Mouse (Mus musculus) layer of hippocampus, adult 18-20 months (tissue): ENCODE results near the gene Gab1. TPM values are rescaled to one million over a fixed set of nuclear protein-coding genes. Genes with fewer than 3 reads are reported as not detected.
A peak's percentile ranks its signal among the peaks of the same experiment; 100 is the strongest.

Experiments used
- DNase-seq, 2 experiments: peaks; one replicate each; pipeline ENCODE4 v3.0.0; 2022; ENCODE audit warnings: low spot score in 2 of 2
- total RNA-seq, 2 experiments: library from RNA; stranded (reverse); gene quantifications; 2 replicates each; pipeline ENCODE4 v1.2.3; 2021

Gab1 gene
- total RNA-seq, 2 experiments from 2014 or later = 17.2 to 21.1 TPM

DNA sequence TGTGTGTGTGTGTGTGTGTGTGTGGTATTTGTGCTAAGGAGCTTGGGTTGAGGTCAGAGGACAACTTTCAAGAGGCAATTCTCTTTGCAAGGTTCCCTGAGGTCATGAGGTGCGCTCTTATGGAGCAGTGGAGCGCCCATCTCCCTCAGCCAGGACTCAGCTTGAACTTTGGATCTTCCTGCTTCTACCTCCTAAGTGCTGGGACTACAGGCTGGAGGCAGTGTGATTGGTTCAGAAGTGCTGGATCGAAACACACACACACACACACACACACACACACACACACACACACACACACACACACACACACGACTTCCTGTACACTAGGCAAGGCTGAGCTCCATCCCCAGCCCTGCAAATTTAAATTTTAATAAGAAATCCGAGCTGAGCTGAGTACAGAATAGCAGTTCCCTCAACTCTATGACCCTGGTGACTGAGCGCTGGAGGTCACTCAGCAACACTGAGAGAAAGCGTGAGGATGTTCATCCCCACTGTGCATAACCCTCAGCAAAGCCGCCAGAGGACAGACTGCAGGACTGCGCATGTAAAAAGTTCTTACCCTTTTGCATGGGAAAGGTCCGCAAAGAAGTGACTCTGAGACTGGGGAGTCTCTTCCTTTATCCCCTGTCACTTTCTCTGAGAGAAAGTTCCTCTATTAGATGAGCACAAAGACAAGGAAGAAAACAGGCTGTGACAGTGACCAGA lies 6.4 kb downstream of the Gab1 start:
- no peak for DNase-seq

- no peak for DNase-seq
These were observed 7.6 kb downstream of the Gab1 start for GRCm38 (mm10) chr8:80872688-80873087.

GRCm38 (mm10) chr8:80871400-80871799 lies 8.9 kb downstream of the Gab1 start:
- DNase-seq = no peak

GRCm38 (mm10) chr8:80870535-80871204 lies 9.6 kb downstream of the Gab1 start:
- no peak for DNase-seq

DNA sequence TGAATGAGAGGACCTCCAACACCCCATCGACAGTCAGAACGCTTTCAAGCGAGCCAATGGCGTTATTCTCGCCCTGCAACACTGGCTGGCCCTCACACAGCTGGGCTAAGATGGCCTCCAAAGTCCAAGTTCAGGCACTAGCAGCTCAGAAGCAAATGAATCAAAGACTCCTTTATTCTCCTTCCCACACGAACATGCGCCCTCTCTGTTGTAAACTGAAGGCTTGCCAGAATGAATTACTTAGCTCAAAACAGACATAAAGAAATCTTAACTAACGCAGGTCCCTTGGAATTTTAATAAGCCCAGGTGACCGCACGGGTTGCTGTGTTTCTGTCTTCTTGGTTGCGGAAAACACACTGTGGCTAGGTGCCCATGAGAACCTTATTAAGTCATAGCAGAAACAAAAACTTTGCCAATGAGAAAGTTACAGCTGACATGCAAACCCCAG lies 10.4 kb downstream of the Gab1 start:
- DNase-seq = peak in 1 of 2 experiments; percentile 45

GRCm38 (mm10) chr8:80868801-80869323 lies 11.5 kb downstream of the Gab1 start:
- no peak for DNase-seq

GRCm38 (mm10) chr8:80868006-80868702 lies 12.2 kb downstream of the Gab1 start:
- no peak for DNase-seq

DNA sequence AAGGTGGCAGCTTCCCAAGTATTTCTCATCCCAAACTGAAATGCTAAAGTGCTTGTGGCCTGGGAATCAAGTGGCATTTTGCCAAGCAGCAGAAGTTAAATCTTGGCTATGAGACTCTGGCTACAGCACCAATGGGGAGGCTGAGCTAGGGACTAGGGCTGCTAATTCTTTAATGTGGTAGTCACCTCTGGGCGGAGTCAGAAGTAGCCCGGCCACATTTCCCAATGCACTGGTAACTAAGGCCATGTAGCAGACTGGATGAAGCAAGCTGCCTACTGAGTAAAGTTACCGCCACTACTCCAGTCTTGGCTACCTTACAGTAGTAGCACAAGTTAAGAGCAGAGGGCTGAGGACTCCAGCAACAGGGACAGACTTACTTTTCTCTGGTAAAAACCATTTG lies 12.7 kb downstream of the Gab1 start:
- DNase-seq = no peak

DNA sequence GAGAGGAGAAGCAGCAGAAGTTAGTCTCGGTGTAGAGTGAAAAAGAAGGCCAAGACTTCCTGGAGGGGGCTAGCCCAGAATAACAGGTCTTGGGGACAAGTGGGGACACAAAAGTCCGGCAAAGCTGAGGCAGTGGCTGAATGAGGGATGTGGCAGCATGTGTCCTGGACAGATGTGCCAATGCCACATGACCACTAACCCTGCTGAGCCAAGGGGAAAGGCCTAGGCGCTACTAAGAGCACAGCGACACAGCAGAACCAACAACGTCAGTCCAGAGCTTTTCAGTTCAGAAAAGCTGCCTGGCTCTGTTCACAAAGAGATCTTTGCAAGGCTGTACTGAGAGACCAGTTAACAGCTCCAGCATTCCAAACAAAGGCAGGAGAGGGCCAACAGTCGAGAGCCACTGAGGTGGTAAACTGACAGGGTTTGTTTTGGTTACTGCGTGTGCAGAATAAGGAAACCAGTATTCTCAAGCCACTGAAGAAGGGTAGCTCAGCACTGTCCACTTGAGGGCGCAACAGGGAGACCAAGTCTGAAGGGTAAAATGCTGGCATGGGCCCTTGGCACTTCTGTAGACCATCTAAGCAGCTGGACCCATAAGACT lies 15.0 kb downstream of the Gab1 start:
- DNase-seq = peak; percentile 25 to 67

DNA sequence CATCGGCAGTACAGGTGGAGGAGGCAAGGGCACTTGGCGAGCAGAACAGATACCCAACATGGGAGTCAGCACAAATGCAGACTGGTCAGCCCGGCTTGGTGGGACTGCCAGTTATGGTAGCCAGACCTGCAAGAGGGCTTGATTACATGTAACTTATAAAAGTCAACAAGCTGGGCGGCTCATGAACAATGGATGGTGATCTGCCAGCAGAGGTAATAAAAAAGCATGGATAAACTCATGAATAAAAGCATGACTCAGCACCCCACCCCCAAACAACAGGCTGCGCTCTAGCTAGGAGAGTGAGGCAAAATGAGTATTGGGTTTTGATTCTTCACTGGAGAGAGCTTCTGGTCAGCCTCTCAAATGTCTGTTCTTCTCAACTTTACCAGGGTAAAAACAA lies 16.9 kb downstream of the Gab1 start:
- DNase-seq = no peak

DNA sequence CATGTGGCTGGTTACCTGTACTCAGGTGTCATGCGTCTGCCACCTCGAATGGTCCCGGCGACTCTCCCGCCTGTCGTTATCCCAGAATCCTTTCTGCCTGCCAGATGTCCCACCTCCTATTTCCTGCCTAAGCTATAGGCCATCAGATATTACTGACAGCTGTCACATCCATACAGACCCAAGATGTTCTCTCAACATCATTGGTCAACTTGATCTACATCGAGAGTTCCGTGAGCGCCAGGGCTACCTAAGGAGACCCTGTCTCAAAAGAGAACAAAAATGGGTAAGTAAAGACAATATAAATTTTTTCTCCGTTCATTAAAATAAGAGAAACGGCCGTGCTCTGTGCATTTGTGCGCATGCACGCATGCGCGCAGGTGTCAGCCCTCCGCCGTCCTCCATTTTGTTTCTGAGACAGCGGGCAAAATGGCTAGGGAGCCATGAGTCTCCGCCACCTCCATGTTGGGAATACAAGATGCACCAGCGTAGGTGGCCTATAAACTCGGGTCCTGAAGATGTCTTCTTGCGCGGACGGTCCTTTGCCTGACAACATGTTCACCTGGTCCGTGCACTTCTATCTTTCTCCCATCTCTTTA lies 21.0 kb downstream of the Gab1 start:
- no peak for DNase-seq

GRCm38 (mm10) chr8:80857851-80858367 lies 22.4 kb downstream of the Gab1 start:
- DNase-seq = no peak

DNA sequence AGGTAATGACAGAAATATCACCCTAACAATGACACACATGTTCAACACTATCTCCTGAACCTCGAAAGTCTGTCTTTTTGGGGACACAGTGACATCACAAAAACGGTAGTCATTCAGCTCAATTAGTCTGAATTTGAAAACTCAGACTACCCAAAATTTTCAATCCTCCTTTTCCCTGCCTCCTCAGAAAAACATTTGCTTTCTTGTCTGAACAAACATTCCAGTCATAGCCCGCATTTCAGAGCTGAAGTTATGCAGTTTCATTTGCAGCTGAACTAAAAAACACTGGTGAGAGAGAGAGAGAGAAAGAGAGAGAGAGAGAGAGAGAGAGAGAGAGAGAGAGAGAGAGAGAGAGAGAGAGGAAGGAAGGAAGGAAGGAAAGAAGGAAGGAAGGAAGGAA lies 23.2 kb downstream of the Gab1 start:
- DNase-seq = no peak

DNA sequence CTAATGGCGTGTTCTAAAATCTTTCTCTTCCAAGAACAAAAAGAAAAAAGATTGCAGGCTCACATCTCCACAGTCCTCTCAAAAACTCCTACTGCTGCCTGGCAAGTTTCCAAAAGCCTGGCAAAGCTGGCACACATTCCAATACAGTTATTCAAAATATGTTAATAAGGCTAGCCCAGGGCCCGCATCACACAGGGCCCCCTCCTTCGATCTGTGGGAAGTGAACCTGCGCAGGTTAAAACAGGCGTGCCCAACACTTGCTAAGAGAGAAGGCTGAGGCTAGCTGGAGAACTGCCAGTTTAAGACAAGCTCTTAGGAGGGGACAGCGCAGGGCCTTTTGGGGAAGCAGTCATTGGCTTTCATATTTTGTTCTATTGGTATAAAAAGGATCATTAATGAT lies 23.7 kb downstream of the Gab1 start:
- peak; percentile 32 to 66 for DNase-seq

DNA sequence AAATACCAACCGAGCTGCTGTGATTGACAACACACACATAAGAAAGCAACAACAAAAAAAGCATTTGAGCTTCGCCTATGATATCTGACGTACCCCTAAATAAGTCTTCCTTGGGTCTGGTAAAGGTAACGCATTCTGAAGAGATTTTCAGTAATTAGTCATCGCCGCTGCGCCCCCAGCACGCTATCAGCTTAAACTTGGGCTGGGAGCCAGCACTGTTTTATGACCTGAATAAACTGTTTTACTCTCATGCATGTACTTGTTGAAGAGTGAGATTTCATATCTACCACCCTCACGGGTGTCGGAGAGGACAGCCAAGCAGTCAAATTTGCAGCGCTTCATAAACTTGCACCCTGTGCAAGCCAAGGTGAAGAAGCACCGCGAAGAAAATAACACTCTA lies 26.7 kb downstream of the Gab1 start:
- no peak for DNase-seq

DNA sequence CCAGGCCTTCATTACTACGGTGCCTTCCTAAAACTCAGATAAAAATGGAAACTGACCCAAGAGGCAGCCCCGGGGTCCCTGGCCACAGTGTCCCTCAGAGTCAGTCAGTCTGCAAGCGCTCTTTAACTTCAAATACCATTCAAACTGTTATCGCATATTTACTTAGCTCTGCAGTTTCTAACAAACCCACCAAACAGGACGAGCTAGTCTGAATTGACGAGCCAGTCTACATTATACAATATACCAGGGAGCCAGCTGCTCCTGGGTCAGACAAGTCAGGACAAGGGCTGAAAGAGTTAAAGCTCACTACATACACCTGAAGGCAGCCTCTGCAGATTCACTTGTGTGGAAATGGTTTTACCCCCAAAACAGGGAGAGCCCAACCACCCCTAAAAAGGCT lies 27.1 kb downstream of the Gab1 start:
- no peak for DNase-seq

GRCm38 (mm10) chr8:80852412-80853165 lies 27.7 kb downstream of the Gab1 start:
- no peak for DNase-seq

DNA sequence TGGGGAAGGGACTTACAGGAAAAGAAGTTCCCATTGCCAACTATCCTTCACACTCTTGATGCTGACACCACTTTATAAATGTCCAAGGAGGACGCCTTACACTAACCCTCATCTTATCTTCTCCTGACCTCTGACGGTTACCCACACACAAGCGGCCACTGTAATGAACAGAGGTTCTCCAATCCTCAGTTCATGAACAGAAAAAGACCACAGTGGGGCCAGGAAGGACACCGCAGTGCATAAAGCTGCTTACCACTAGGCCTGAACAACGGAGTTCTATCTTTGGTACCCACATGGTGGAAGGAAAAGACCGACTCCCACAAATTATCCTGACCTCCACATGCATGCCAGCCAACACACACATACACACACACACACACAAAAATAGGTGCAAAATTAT lies 28.7 kb downstream of the Gab1 start:
- DNase-seq = no peak

DNA sequence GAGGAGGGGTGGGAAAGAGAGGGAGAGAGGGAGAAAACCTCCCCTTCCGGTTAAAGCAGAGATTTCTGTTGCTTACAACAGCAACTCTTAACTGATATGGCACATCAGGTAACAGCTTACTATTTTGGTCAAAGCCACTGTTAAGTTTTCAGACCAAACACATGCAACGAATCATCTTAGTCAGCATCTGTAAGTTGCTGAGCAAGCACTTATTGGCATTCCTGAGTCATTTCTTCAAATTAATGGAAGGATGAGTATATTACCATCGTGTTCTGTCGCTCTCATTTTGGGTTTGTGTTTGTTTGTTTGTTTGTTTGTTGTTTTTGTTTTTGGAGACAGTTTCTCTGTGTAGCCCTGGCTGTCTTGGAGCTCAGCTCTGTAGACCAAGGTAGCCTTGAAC lies 30.3 kb downstream of the Gab1 start:
- no peak for DNase-seq

DNA sequence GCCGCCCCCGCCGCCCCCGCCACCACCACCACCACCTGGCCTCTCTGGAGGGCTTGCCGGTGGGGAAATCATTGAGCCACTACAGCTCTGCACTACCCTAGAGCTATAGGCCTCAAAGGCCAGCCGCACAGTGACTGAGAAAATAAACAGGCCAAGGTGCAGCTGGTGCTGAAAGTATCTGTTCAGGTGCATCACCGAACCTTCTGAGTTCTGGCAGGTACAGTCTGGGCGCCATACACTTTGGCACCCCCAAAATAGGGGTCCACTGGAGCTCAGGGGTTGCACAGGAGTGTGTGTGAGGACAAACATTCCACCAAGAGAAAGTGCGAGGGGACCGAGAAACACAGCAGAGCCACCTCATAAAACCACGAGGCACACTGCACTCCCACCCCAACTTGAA lies 31.7 kb downstream of the Gab1 start:
- no peak for DNase-seq
